Mouse (Mus musculus) midbrain, embryonic 16.5 days (tissue): Measurements from ENCODE around the gene Spata13. TPM values are rescaled to one million over a fixed set of nuclear protein-coding genes. Genes with fewer than 3 reads are reported as not detected.

Source experiments
- ATAC-seq: fragments of 200-750 bp; cut with Nextera tagmentation; 2 replicates; pipeline ENCODE4 v1.8.0; 2017; ENCODE audit warnings: moderate TSS enrichment
- H3K27ac ChIP-seq: fragments of 300-500 bp; sonication (generic); 2 replicates; pipeline ENCODE4 v1.5.1; 2014; ENCODE audit warnings: mild to moderate bottlenecking, low read length, mixed read lengths
- H3K27me3 ChIP-seq: fragments of 300-500 bp; sonication (generic); 2 replicates; pipeline ENCODE4 v1.6.1; 2014; ENCODE audit warnings: low read depth, low read length, mixed read lengths; ENCODE audit not compliant: control insufficient read depth, insufficient read depth
- H3K36me3 ChIP-seq: fragments of 300-500 bp; sonication (generic); 2 replicates; pipeline ENCODE4 v1.6.1; 2014; ENCODE audit warnings: mild to moderate bottlenecking, low read length, moderate library complexity, mixed read lengths; ENCODE audit not compliant: control insufficient read depth, insufficient read depth
- H3K4me1 ChIP-seq: fragments of 300-500 bp; sonication (generic); 2 replicates; pipeline ENCODE4 v1.6.1; 2014; ENCODE audit warnings: mild to moderate bottlenecking, low read length, mixed read lengths; ENCODE audit not compliant: control insufficient read depth, insufficient read depth
- H3K4me2 ChIP-seq: fragments of 300-500 bp; sonication (generic); 2 replicates; pipeline ENCODE4 v1.6.1; 2014; ENCODE audit warnings: mild to moderate bottlenecking, low read length, mixed read lengths
- H3K4me3 ChIP-seq: fragments of 300-500 bp; sonication (generic); 2 replicates; pipeline ENCODE4 v1.5.1; 2014; ENCODE audit warnings: low read depth, mild to moderate bottlenecking, low read length, moderate library complexity, mixed read lengths
- H3K9ac ChIP-seq: fragments of 300-500 bp; sonication (generic); 2 replicates; pipeline ENCODE4 v1.6.1; 2014; ENCODE audit warnings: low read depth, low read length, mixed read lengths
- H3K9me3 ChIP-seq: fragments of 300-500 bp; sonication (generic); replicated peaks from 2 replicates; pipeline ENCODE4 v1.6.1; 2014; ENCODE audit warnings: mild to moderate bottlenecking, low read length, mixed read lengths; ENCODE audit not compliant: control insufficient read depth, poor library complexity, severe bottlenecking
- WGBS: fragments of 180-500 bp; shearing (Covaris S2); extraction: QIAGEN DNeasy Blood & Tissue Kit; methylation state at CpG from one replicate; pipeline ENCODE4 v1.1.7; 2014; 5-methylcytosine and 5-hydroxymethylcytosine counted together
- polyA plus RNA-seq: library from polyadenylated mRNA; unstranded; fragments of >200 nt; fragmentation: Nextera tagmentation; extraction: Ambion mirVana; gene quantifications from 2 replicates; pipeline ENCODE4 v1.2.1, GENCODE M21; 2015

Gene Spata13
- polyA plus RNA-seq, 1 experiment from 2014 or later = 18.4 TPM

DNA sequence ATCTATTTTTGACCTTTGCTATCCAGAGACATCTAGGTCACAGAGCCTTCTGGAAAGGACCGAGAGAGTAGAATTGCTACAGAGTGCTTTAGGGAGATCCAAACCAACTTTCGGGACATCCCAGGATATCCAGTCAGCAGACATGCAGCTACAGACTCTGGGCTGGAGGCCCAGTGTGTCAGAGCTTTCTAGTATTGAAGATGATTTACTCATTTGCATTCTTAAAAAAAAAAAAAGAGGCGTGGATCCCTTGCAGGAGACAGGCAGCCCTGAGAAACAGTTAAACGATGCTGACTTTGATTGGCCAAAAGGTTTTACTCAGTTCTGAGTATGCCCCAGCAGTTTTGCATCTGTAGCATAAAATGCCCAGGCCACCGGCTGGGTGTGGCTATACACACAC is 59.9 kb downstream of the Spata13 start:
- Histone ChIP-seq H3K4me1 (peaks cover 7% of the 10 kb centered on the region; the same call in 1 of the 2 replicates), H3K27ac (no peak overlapping the region), H3K4me3 (no peak overlapping the region), H3K36me3 (no peaks in the 10 kb centered on the region), H3K9ac (no peak overlapping the region), H3K4me2 (no peak overlapping the region), H3K27me3 (no peaks in the 10 kb centered on the region), H3K9me3 (no peaks in the 10 kb centered on the region)
- 70% methylated on average over 5 of the region's 5 CpGs for WGBS
- no peak for ATAC-seq

DNA sequence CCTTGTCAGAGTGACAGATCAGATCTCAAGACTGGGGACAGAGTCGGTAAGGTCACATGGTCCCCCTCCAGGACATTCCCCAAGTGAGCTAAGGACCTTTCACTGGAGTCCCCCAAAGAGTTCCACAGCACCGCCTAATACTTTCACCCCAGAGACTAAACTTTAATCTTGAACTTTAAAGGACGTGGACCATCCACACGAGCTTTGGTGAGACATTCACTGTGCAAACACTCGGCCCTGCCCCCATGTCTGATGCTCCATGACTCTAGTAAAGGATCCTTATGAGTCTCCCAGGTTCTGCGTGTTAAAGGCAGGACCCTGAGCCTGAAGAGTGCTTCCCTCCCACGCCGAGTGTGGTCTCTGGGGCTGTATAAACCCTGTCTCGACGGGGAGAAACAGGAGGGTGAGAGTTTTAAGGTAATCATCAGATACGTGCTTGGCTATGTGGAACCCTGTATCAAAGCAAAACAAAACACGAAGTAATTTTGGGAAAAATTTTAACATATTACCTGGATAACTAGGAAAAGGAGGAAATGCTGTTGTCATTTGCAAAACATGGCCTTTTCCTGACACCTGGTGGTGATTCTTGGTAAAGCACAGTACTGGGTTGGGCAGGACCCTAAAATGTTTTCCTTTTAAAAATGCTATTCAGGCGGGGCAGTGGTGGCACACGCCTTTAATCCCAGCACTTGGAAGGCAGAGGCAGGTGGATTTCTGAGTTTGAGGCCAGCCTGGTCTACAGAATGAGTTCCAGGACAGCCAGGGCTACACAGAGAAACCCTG is 60.6 kb downstream of the Spata13 start:
- Histone ChIP-seq H3K4me2 (no peak overlapping the region), H3K4me3 (no peak overlapping the region), H3K4me1 (peaks cover 7% of the 10 kb centered on the region; the same call in 1 of the 2 replicates), H3K27me3 (no peaks in the 10 kb centered on the region), H3K27ac (no peak overlapping the region), H3K9ac (no peak overlapping the region), H3K9me3 (no peaks in the 10 kb centered on the region), H3K36me3 (no peaks in the 10 kb centered on the region)
- 70% methylated on average over 14 of the region's 14 CpGs for WGBS
- ATAC-seq = 0 out of 2 replicates have a peak, but pooled peaks have one; percentile 36

DNA sequence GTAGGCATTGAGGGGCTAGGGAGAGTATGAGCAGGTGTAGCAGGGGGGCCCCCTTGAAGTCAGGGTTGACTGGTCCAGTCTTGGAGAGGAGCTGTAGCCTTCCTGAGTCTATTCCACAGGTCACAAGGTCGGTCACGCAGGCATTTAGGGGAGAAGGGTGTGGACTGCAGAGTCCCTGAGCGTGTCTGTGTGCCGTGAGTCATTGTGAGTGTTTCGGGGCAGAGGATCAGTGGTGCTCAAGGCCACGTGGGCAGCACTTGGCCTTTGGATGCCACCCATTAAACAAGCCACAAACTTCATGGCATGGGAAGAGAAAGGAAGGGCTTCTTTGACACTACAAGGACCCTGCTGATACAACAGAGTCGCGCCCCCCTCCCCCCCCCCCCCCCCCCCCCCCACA is 63.5 kb downstream of the Spata13 start:
- Histone ChIP-seq H3K4me1 (0 out of 2 replicates have a peak, but pooled peaks cover 3% of the 10 kb centered on the region), H3K9me3 (no peaks in the 10 kb centered on the region), H3K27ac (no peak overlapping the region), H3K4me2 (no peak overlapping the region), H3K36me3 (no peaks in the 10 kb centered on the region), H3K9ac (no peak overlapping the region), H3K27me3 (no peaks in the 10 kb centered on the region), H3K4me3 (no peak overlapping the region)
- ATAC-seq = no peak
- 79% methylated on average over 8 of the region's 8 CpGs for WGBS

DNA sequence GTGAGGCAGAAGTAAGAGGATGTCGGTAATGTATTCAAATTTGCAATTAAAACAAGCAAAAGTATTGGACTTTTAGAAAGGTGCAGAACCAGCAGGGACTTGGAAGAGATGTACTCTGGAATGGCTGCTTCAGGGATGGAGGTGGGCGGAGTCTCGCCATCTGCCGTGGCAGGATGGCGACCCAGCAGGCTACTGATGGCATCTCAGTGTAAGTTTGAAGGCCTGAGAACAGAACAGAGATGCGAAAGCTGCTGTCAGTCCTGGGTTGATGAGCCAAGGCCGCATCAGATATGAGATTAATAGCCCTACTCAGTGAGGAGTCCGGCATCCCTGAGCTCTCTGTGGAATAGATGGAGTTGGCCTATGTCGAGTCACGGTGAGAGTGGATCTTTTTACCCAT is 65.2 kb downstream of the Spata13 start:
- Histone ChIP-seq H3K27ac (no peak overlapping the region), H3K4me2 (no peak overlapping the region), H3K9ac (no peak overlapping the region), H3K9me3 (no peaks in the 10 kb centered on the region), H3K27me3 (no peaks in the 10 kb centered on the region), H3K4me3 (no peak overlapping the region), H3K36me3 (no peaks in the 10 kb centered on the region), H3K4me1 (no peaks in the 10 kb centered on the region)
- WGBS = 68% methylated on average over 10 of the region's 10 CpGs
- no peak for ATAC-seq

DNA sequence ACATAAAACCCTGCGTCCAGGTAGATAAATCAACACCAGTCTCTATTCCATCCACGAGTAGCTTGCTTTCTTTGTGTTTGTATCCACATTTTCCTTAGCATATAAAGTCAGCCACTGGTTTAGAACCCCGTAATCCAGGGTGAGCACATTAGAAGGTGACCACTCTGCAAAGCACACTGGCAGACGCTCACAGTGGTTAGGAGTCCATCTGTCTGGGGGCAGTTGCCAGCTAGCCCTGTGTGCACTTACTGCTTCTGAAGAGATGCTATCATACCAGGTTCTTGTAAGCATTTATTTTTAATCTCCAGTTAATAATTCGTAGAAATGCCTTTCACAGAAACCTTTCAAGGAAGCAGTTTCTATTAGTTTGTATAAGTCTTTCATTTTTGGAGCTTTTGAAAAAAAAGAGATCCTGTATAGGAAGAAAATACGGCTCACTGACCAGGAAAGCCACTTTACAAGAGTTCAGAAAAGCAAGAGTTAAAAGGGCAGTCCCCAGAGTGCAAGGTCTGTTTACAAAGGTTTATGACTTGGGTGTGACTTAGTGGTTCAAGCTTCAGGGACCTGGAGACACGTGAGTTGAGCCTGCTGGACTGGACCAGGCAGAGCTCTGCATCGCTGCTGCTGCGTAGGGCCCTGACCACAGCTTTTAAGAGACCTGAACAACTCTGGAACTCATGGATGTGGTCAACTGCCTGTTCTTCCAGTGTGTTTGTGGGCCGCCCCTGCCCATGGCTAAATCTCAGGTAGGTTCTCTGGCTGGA is 68.8 kb downstream of the Spata13 start:
- no peak for ATAC-seq
- Histone ChIP-seq H3K4me3 (no peak overlapping the region), H3K9ac (no peak overlapping the region), H3K4me2 (no peak overlapping the region), H3K36me3 (no peaks in the 10 kb centered on the region), H3K27ac (no peak overlapping the region), H3K4me1 (no peaks in the 10 kb centered on the region), H3K9me3 (no peaks in the 10 kb centered on the region), H3K27me3 (no peaks in the 10 kb centered on the region)
- WGBS = 85% methylated on average over 10 of the region's 10 CpGs

DNA sequence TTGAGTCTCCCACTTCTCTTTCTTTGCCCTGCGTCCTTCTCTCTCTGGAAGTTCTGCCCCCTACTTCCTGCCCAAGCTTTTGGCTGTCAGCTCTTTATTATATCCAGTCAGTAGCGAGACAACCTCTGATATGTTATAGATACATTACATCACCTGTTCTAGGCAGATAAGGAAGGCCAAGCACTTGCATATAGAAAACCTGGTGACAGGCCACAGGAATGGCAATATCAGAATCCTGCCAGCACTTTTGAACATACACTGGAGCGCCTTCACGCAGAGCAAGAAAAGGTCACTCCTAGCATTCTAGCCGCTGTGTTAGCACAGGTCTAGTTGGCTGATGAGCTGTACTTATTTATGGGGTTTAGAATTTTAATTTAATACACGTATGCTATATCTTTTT is 70.7 kb downstream of the Spata13 start:
- WGBS = 91% methylated on average over 6 of the region's 6 CpGs

DNA sequence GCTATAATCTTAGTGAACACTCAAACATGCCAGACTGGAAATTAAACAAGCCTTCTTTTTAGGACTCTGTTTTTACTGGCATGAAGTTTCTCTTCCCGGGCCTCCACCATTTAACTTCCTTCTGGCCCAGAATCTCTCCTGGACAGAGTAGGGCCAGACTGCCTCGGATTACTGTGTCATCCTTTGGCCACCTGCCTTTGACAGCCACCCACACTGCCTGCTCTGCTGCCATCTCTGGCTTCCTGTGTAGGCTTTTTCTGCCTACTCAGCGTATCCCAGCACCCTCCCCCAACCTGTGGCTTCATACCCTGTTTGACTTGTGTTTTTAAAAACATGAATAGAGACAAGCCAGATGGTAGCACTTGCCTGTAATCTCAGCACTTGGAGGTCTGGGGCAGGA is 71.2 kb downstream of the Spata13 start:
- 73% methylated on average over 3 of the region's 3 CpGs for WGBS

More for the DNA sequence above, 70.7 kb downstream of the Spata13 start:
- H3K9ac ChIP-seq = no peak overlapping the region
- ATAC-seq = no peak
- no peaks in the 10 kb centered on the region for H3K9me3 ChIP-seq
- no peaks in the 10 kb centered on the region for H3K36me3 ChIP-seq
- H3K27ac ChIP-seq = no peak overlapping the region
- no peaks in the 10 kb centered on the region for H3K4me1 ChIP-seq
- H3K4me3 ChIP-seq = no peak overlapping the region
- H3K27me3 ChIP-seq = no peaks in the 10 kb centered on the region
- H3K4me2 ChIP-seq = no peak overlapping the region

DNA sequence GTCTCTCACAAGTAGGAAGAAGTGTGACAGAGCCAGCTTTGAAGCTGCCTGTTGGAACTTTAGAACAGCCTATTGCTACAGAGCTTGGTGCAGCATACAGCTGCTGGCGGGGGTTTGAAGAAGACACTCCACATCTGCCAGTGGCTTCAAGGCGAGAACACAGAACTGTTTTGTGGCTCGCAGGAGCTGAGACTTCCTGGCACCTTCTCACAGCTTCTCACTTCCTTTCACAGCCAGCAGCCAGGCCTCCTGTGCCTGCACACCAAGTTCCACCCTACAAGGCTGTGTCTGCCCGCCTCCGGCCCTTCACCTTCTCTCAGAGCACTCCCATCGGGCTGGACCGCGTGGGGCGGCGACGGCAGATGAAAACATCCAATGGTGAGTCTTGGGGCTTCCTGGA is 75.4 kb downstream of the Spata13 start:
- H3K4me1 ChIP-seq = no peaks in the 10 kb centered on the region
- H3K4me2 ChIP-seq = no peak overlapping the region
- no peak overlapping the region for H3K4me3 ChIP-seq
- no peaks in the 10 kb centered on the region for H3K9me3 ChIP-seq
- H3K27me3 ChIP-seq = no peaks in the 10 kb centered on the region
- WGBS = 79% methylated on average over 11 of the region's 11 CpGs
- H3K27ac ChIP-seq = no peak overlapping the region
- no peak overlapping the region for H3K9ac ChIP-seq
- peaks cover 3% of the 10 kb centered on the region; the same call in 1 of the 2 replicates for H3K36me3 ChIP-seq
- ATAC-seq = no peak

More for the DNA sequence above, 71.2 kb downstream of the Spata13 start:
- no peak overlapping the region for H3K4me3 ChIP-seq
- H3K36me3 ChIP-seq = no peaks in the 10 kb centered on the region
- no peak overlapping the region for H3K4me2 ChIP-seq
- H3K9ac ChIP-seq = no peak overlapping the region
- no peaks in the 10 kb centered on the region for H3K9me3 ChIP-seq
- no peak for ATAC-seq
- H3K27ac ChIP-seq = no peak overlapping the region
- H3K27me3 ChIP-seq = no peaks in the 10 kb centered on the region
- no peaks in the 10 kb centered on the region for H3K4me1 ChIP-seq

DNA sequence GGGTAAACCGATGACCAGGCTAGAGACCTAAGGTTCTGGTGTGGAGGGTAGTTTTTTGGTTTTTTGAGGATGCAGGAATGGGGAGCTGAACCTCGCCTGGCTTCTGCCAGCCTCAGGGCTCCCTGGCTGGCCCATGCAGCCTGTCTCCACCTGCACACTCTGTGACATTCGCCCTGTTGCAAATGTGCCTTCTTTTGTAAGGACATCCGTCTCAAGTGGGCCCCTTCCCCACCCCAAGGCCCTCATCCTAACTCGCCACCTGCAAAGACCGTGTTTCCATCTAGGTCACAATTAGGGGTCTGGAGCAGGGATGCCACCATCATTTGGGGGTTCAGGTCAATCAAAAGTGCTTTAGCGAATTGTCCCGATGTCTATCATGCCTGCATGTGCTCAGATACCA is 75.9 kb downstream of the Spata13 start:
- Histone ChIP-seq H3K27ac (no peak overlapping the region), H3K27me3 (no peaks in the 10 kb centered on the region), H3K4me3 (no peak overlapping the region), H3K4me2 (no peak overlapping the region), H3K36me3 (peaks cover 3% of the 10 kb centered on the region; the same call in 1 of the 2 replicates), H3K9me3 (no peaks in the 10 kb centered on the region), H3K9ac (no peak overlapping the region), H3K4me1 (no peaks in the 10 kb centered on the region)
- WGBS = 96% methylated on average over 8 of the region's 8 CpGs
- no peak for ATAC-seq
